Mouse (Mus musculus) cortical plate, adult 2 months (tissue): ENCODE measurements at regions not wholly inside any gene's neighbourhood (a gene's known extent, or its start where the extent isn't known, plus 50 kb on each side); places are given as distances from the start of the nearest gene placed in this dataset.

Experiments used
- CTCF ChIP-seq: fragments of 200-500 bp; IDR thresholded peaks from 2 replicates; pipeline ENCODE4 v1.5.1; 2011; ENCODE audit warnings: mild to moderate bottlenecking, control low read depth, low read length; ENCODE audit not compliant: insufficient read depth; ENCODE audit errors: extremely low read depth
- POLR2A ChIP-seq: fragments of 200-500 bp; IDR thresholded peaks from 2 replicates; pipeline ENCODE4 v1.6.1; 2011; ENCODE audit warnings: mild to moderate bottlenecking, low read length, control low read depth; ENCODE audit not compliant: insufficient read depth; ENCODE audit errors: extremely low read depth

DNA sequence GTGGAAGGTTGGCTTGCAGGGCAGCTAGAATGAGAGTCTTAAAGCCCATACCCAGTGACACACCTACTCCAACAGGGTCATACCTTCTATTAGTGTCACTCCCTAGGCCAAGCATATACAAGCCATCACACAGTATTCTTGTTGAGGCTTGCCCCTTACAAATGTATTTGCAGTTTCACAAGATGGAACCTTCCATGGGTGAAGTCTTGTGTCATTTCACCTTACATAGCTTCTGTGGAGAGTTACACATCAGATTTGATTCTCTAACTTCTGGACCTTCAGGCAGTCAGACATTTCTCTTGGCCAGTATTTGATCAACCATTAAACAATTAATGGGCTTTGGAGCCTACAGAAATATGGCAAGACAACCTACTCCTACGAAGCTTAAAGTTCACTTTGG is 210.6 kb upstream of the Tbl1xr1 start:
- TF ChIP-seq CTCF (no peak), POLR2A (no peak)
